In the genomic region with DNA sequence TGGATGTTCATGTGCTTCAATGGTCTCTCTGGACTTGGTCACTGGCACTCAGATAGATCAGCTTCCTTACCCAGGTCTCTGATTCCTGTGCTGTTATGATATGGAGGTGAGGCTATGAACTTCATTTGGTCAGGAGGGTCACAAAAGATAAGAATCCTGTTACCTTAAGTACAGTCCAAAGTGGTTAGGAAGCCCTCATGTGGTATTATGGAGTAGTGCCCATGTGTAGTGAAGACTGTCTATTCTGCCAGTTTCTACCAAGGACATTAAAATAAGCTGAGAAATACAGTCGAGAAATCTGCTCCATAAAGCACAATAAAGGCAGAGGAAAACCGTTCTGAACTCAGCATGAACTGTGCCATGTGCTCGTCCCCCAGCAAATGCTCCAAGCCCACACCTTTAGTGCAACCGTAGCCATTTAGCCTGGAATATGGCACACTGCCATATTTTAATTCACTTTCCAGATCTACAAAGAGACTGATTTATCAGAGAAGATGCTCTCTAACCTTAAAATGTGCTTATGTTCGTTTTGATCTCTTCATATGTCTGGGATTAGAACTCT, we compare ENCODE assay signal across 22 mouse cellular contexts.
DNase-seq lines count a peak whose midpoint lies in the region; ATAC-seq and TF ChIP-seq lines count a peak whose summit lies in the region.
"Had no signal": no experiment of that assay in that cellular context is flagged by ENCODE, and none has a peak within 500 bp of the region (broad histone marks: within the 10 kb centered on the region; RNA-seq: fewer than 3 reads in every experiment).

No protein-coding gene starts in this region.

- TF ChIP-seq CTCF in left cerebral cortex, adult 2 months (IDR thresholded peaks at IDR 0.05): peak; percentile 35

- no peaks in the 10 kb centered on the region for H3K4me1 ChIP-seq in forebrain, embryonic 15.5 days
- H3K4me1 ChIP-seq in forebrain, embryonic 11.5 days (replicated peaks; ENCODE audit: control insufficient read depth, insufficient read depth, low read length): no peaks in the 10 kb centered on the region
- H3K4me1 ChIP-seq in liver, embryonic 11.5 days (replicated peaks; ENCODE audit: control insufficient read depth, insufficient read depth, low read length): no peaks in the 10 kb centered on the region
- H3K4me1 ChIP-seq: heart, embryonic 13.5 days; midbrain, embryonic 10.5 days had no signal

- intact Hi-C loops in left cerebral cortex, adult 2 months (cut with DNase I): no loop called here
- intact Hi-C loops in left cerebral cortex, postnatal 25 days (cut with DNase I): no loop called here

- no peaks in the 10 kb centered on the region for H3K9me3 ChIP-seq in forebrain, embryonic 15.5 days
- no peaks in the 10 kb centered on the region for H3K9me3 ChIP-seq in forebrain, embryonic 11.5 days (ENCODE audit: control insufficient read depth, low read length)
- no peaks in the 10 kb centered on the region for H3K9me3 ChIP-seq in liver, embryonic 11.5 days (ENCODE audit: control insufficient read depth, low read length)
- H3K9me3 ChIP-seq: heart, embryonic 13.5 days; midbrain, embryonic 10.5 days had no signal

- no peak overlapping the region for H3K27ac ChIP-seq in forebrain, embryonic 15.5 days (replicated peaks)
- H3K27ac ChIP-seq in forebrain, embryonic 11.5 days (ENCODE audit: low read depth, low read length): no peak overlapping the region
- no peak overlapping the region for H3K27ac ChIP-seq in left cerebral cortex, adult 2 months
- no peak overlapping the region for H3K27ac ChIP-seq in liver, embryonic 11.5 days (ENCODE audit: low read depth, low read length)
- H3K27ac ChIP-seq: heart, adult 2 months; heart, embryonic 13.5 days; kidney, postnatal 0 days; macrophage; midbrain, embryonic 10.5 days had no signal

- no peaks in the 10 kb centered on the region for H3K27me3 ChIP-seq in forebrain, embryonic 15.5 days
- no peaks in the 10 kb centered on the region for H3K27me3 ChIP-seq in forebrain, embryonic 11.5 days (ENCODE audit: control insufficient read depth, insufficient read depth, low read length)
- H3K27me3 ChIP-seq in liver, embryonic 11.5 days (replicated peaks; ENCODE audit: control insufficient read depth, insufficient read depth, low read length): no peaks in the 10 kb centered on the region
- H3K27me3 ChIP-seq: heart, embryonic 13.5 days had no signal

- peak; percentile 63 for ATAC-seq in cerebellum, adult (ENCODE audit: insufficient number of reproducible peaks, low FRiP score, low TSS enrichment)
- ATAC-seq in forebrain, embryonic 15.5 days (replicated peaks): peak; percentile 54; the same call in 1 of the 2 replicates
- ATAC-seq in forebrain, embryonic 11.5 days (replicated peaks; ENCODE audit: low FRiP score): no peak; the same call in 1 of the 2 replicates
- ATAC-seq in liver, embryonic 11.5 days (replicated peaks; ENCODE audit: low FRiP score): no peak
- ATAC-seq: liver, postnatal 0 days; lung, postnatal 0 days had no signal

- no peak overlapping the region for H3K9ac ChIP-seq in forebrain, embryonic 15.5 days (replicated peaks)
- H3K9ac ChIP-seq in forebrain, embryonic 11.5 days (ENCODE audit: low read length): no peak overlapping the region
- H3K9ac ChIP-seq in liver, embryonic 11.5 days (ENCODE audit: low read depth, low read length): no peak overlapping the region
- H3K9ac ChIP-seq: heart, embryonic 13.5 days; liver, postnatal 0 days had no signal

- H3K4me2 ChIP-seq in forebrain, embryonic 15.5 days (replicated peaks): no peak overlapping the region
- no peak overlapping the region for H3K4me2 ChIP-seq in forebrain, embryonic 11.5 days (ENCODE audit: low read depth, low read length, severe bottlenecking)
- H3K4me2 ChIP-seq in liver, embryonic 11.5 days: no peak overlapping the region
- H3K4me2 ChIP-seq: heart, embryonic 13.5 days had no signal

- H3K4me3 ChIP-seq in forebrain, embryonic 15.5 days: no peak overlapping the region
- no peak overlapping the region for H3K4me3 ChIP-seq in forebrain, embryonic 11.5 days (ENCODE audit: low read depth, low read length)
- H3K4me3 ChIP-seq in left cerebral cortex, adult 2 months: no peak overlapping the region
- no peak overlapping the region for H3K4me3 ChIP-seq in liver, embryonic 11.5 days (ENCODE audit: low read depth, low read length)
- H3K4me3 ChIP-seq: heart, adult 2 months; heart, embryonic 13.5 days; midbrain, embryonic 10.5 days had no signal

- WGBS in forebrain, embryonic 15.5 days: 45% methylated on average over 5 of the region's 5 CpGs
- WGBS in forebrain, embryonic 11.5 days: 86% methylated on average over 5 of the region's 5 CpGs
- WGBS in liver, embryonic 11.5 days: 76% methylated on average over 5 of the region's 5 CpGs

- no peak for DNase-seq in cerebellum, adult 8-10 months
- no peak for DNase-seq in forebrain, embryonic 11.5 days (ENCODE audit: low spot score)
- no peak for DNase-seq in left cerebral cortex, adult 2 months (ENCODE audit: extremely low spot score in 1 of 2, low spot score in 2 of 2)
- no peak for DNase-seq in left cerebral cortex, postnatal 25 days (ENCODE audit: low spot score in 2 of 2)
- peak; percentile 17 to 34 for DNase-seq in cerebellum, postnatal 10 days
- DNase-seq in liver, embryonic 11.5 days (ENCODE audit: low spot score): no peak
- DNase-seq: adrenal gland, postnatal 25 days; gastrocnemius, postnatal 14 days; heart, adult 2 months; heart, postnatal 14 days; kidney, adult 2 months; liver, postnatal 0 days; retina, postnatal 1 day; right cerebral cortex, postnatal 25 days; spleen, adult 18-20 months had no signal

- H3K36me3 ChIP-seq in forebrain, embryonic 15.5 days: no peaks in the 10 kb centered on the region
- H3K36me3 ChIP-seq in forebrain, embryonic 11.5 days (ENCODE audit: control insufficient read depth, insufficient read depth, low read length): no peaks in the 10 kb centered on the region
- no peaks in the 10 kb centered on the region for H3K36me3 ChIP-seq in liver, embryonic 11.5 days (ENCODE audit: control insufficient read depth, insufficient read depth, low read length)
- H3K36me3 ChIP-seq: heart, embryonic 13.5 days; midbrain, embryonic 10.5 days had no signal

Comparison
In these comparisons a context has a peak if more than half of its experiments do, and no peak if none do; other contexts are left out.
1. ATAC-seq: peak in cerebellum, adult (single experiment) and forebrain, embryonic 15.5 days (single experiment); none in forebrain, embryonic 11.5 days (single experiment) and liver, embryonic 11.5 days (single experiment).
2. DNase-seq: peak in cerebellum, postnatal 10 days (2 of 2); none in cerebellum, adult 8-10 months (single experiment), forebrain, embryonic 11.5 days (single experiment), left cerebral cortex, adult 2 months (0 of 2), left cerebral cortex, postnatal 25 days (0 of 2) and liver, embryonic 11.5 days (single experiment).